In genomic region chr4:135354751-135355150, GRCm38 (mm10) we compare ENCODE assay signal across 7 mouse cellular contexts. TPM values are rescaled to one million over a fixed set of nuclear protein-coding genes. Genes with fewer than 3 reads are reported as not detected.
DNase-seq lines count a peak whose midpoint lies in the region; ATAC-seq lines count a peak whose summit lies in the region.
"Not testable (repeated sequence)": the region's sequence is repeated elsewhere in the genome, so short reads cannot be mapped to it uniquely, and the experiment has no call there.

No protein-coding gene starts in this region.

- DNase-seq in embryonic facial prominence, embryonic 10.5 days (ENCODE audit: low spot score); forebrain, embryonic 14.5 days (ENCODE audit: low spot score): not testable (repeated sequence)
- peak; percentile 84 for DNase-seq in kidney, adult 9 months

- H3K27ac ChIP-seq in embryonic facial prominence, embryonic 10.5 days (replicated peaks) = peak overlapping the region; percentile 98
- peak overlapping the region; percentile 96; the same call in 1 of the 2 replicates for H3K27ac ChIP-seq in forebrain, embryonic 14.5 days (ENCODE audit: low read depth, low read length)
- peak overlapping the region; percentile 97; the same call in 1 of the 2 replicates for H3K27ac ChIP-seq in hindbrain, embryonic 12.5 days
- peak overlapping the region; percentile 98 for H3K27ac ChIP-seq in limb, embryonic 15.5 days
- H3K27ac ChIP-seq in lung, embryonic 16.5 days (ENCODE audit: low read length) = peak overlapping the region; percentile 99
- 0 out of 2 replicates have a peak overlapping the region, but pooled peaks have one; percentile 17 for H3K27ac ChIP-seq in neural tube, embryonic 12.5 days

- not testable (repeated sequence) for H3K4me3 ChIP-seq in embryonic facial prominence, embryonic 10.5 days; forebrain, embryonic 14.5 days (ENCODE audit: low read depth, low read length); hindbrain, embryonic 12.5 days; limb, embryonic 15.5 days; lung, embryonic 16.5 days (ENCODE audit: low read length); neural tube, embryonic 12.5 days

- H3K4me1 ChIP-seq in embryonic facial prominence, embryonic 10.5 days = peaks cover 17% of the 10 kb centered on the region
- H3K4me1 ChIP-seq in forebrain, embryonic 14.5 days (ENCODE audit: control insufficient read depth, insufficient read depth, low read length) = not testable (repeated sequence)
- peaks cover 17% of the 10 kb centered on the region for H3K4me1 ChIP-seq in hindbrain, embryonic 12.5 days
- H3K4me1 ChIP-seq in limb, embryonic 15.5 days = peaks cover 21% of the 10 kb centered on the region
- peaks cover 19% of the 10 kb centered on the region for H3K4me1 ChIP-seq in lung, embryonic 16.5 days (replicated peaks; ENCODE audit: control insufficient read depth, insufficient read depth, low read length)
- H3K4me1 ChIP-seq in neural tube, embryonic 12.5 days = peaks cover 20% of the 10 kb centered on the region

- not testable (repeated sequence) for H3K4me2 ChIP-seq in forebrain, embryonic 14.5 days (ENCODE audit: low read length); limb, embryonic 15.5 days; lung, embryonic 16.5 days (ENCODE audit: low read depth, low read length); neural tube, embryonic 12.5 days (replicated peaks)
- peak overlapping the region; percentile 66; the same call in 1 of the 2 replicates for H3K4me2 ChIP-seq in hindbrain, embryonic 12.5 days (replicated peaks)

- not testable (repeated sequence) for H3K27me3 ChIP-seq in embryonic facial prominence, embryonic 10.5 days (replicated peaks; ENCODE audit: low read depth, poor library complexity, severe bottlenecking); forebrain, embryonic 14.5 days (replicated peaks; ENCODE audit: control insufficient read depth, insufficient read depth, low read length); hindbrain, embryonic 12.5 days; limb, embryonic 15.5 days; lung, embryonic 16.5 days (ENCODE audit: control insufficient read depth, insufficient read depth, low read depth, low read length); neural tube, embryonic 12.5 days (replicated peaks)

- H3K36me3 ChIP-seq in embryonic facial prominence, embryonic 10.5 days (replicated peaks) = peaks cover 17% of the 10 kb centered on the region
- H3K36me3 ChIP-seq in forebrain, embryonic 14.5 days (ENCODE audit: control insufficient read depth, insufficient read depth, low read length); hindbrain, embryonic 12.5 days; limb, embryonic 15.5 days; lung, embryonic 16.5 days (ENCODE audit: control insufficient read depth, insufficient read depth, low read length); neural tube, embryonic 12.5 days: not testable (repeated sequence)

- not testable (repeated sequence) for H3K9ac ChIP-seq in forebrain, embryonic 14.5 days (ENCODE audit: low read length); hindbrain, embryonic 12.5 days; limb, embryonic 15.5 days; neural tube, embryonic 12.5 days
- peak overlapping the region; percentile 74; the same call in 1 of the 2 replicates for H3K9ac ChIP-seq in lung, embryonic 16.5 days (ENCODE audit: low read length)

- H3K9me3 ChIP-seq in embryonic facial prominence, embryonic 10.5 days; forebrain, embryonic 14.5 days (replicated peaks; ENCODE audit: control insufficient read depth, low read length); hindbrain, embryonic 12.5 days (replicated peaks); limb, embryonic 15.5 days; lung, embryonic 16.5 days (ENCODE audit: control insufficient read depth, low read length); neural tube, embryonic 12.5 days: not testable (repeated sequence)

- not testable (repeated sequence) for ATAC-seq in forebrain, embryonic 14.5 days; hindbrain, embryonic 12.5 days (ENCODE audit: low FRiP score); limb, embryonic 15.5 days (ENCODE audit: insufficient number of reproducible peaks, low FRiP score, low TSS enrichment, low read depth); lung, embryonic 16.5 days (ENCODE audit: low read depth); neural tube, embryonic 12.5 days (ENCODE audit: low FRiP score, low read depth)

RNA-seq across cellular contexts. Expression of gene Srrm1, which starts 1.6 kb away (rescaled TPM):
- 240 and 247 TPM in 2 replicates for polyA plus RNA-seq in embryonic facial prominence, embryonic 10.5 days (2016; fragmentation: Nextera tagmentation; extraction: Ambion mirVana)
- 129 and 152 TPM in 2 replicates for polyA plus RNA-seq in forebrain, embryonic 14.5 days (2014; fragmentation: Nextera tagmentation; extraction: Ambion mirVana)
- polyA plus RNA-seq in hindbrain, embryonic 12.5 days (2016; fragmentation: Nextera tagmentation; extraction: Ambion mirVana) = 238 and 258 TPM in 2 replicates
- polyA plus RNA-seq in limb, embryonic 15.5 days (2015; fragmentation: Nextera tagmentation; extraction: Ambion mirVana) = 207 and 214 TPM in 2 replicates
- 193 and 220 TPM in 2 replicates for polyA plus RNA-seq in lung, embryonic 16.5 days (2015; fragmentation: Nextera tagmentation; extraction: Ambion mirVana)
- 191 and 241 TPM in 2 replicates for polyA plus RNA-seq in neural tube, embryonic 12.5 days (2016; fragmentation: Nextera tagmentation; extraction: Ambion mirVana)

RNA-seq across cellular contexts. Expression of gene Ncmap, which starts 43.3 kb away (rescaled TPM):
- 0.83 and 0.88 TPM in 2 replicates for polyA plus RNA-seq in embryonic facial prominence, embryonic 10.5 days (2016; fragmentation: Nextera tagmentation; extraction: Ambion mirVana)
- 0.41 and 0.49 TPM in 2 replicates for polyA plus RNA-seq in forebrain, embryonic 14.5 days (2014; fragmentation: Nextera tagmentation; extraction: Ambion mirVana)
- polyA plus RNA-seq in hindbrain, embryonic 12.5 days (2016; fragmentation: Nextera tagmentation; extraction: Ambion mirVana) = 2.9 and 6.1 TPM in 2 replicates
- polyA plus RNA-seq in limb, embryonic 15.5 days (2015; fragmentation: Nextera tagmentation; extraction: Ambion mirVana) = 11.0 and 11.7 TPM in 2 replicates
- polyA plus RNA-seq in lung, embryonic 16.5 days (2015; fragmentation: Nextera tagmentation; extraction: Ambion mirVana) = 7.4 and 8.5 TPM in 2 replicates
- 1.3 and 1.7 TPM in 2 replicates for polyA plus RNA-seq in neural tube, embryonic 12.5 days (2016; fragmentation: Nextera tagmentation; extraction: Ambion mirVana)

Comparison
In these comparisons a context has a peak if more than half of its experiments do, and no peak if none do; other contexts are left out.
1. H3K27ac ChIP-seq: peak in every context shown above with its lines; median percentile 99 in lung, embryonic 16.5 days; 98 in embryonic facial prominence, embryonic 10.5 days; 98 in limb, embryonic 15.5 days; 97 in hindbrain, embryonic 12.5 days; 96 in forebrain, embryonic 14.5 days; 17 in neural tube, embryonic 12.5 days.